16 mouse cellular contexts compared by ENCODE assay signal in genomic region chr14:105512914-105513677, GRCm38 (mm10).
A peak's percentile ranks its signal among the peaks of the same experiment; 100 is the strongest.
DNase-seq lines count a peak whose midpoint lies in the region; ATAC-seq and TF ChIP-seq lines count a peak whose summit lies in the region.
"Had no signal": no experiment of that assay in that cellular context is flagged by ENCODE, and none has a peak within 500 bp of the region (broad histone marks: within the 10 kb centered on the region; RNA-seq: fewer than 3 reads in every experiment).

No protein-coding gene starts in this region.

- no peak for TF ChIP-seq CTCF in intestine, postnatal 0 days (IDR thresholded peaks at IDR 0.05; ENCODE audit: low read depth)

- H3K36me3 ChIP-seq in forebrain, embryonic 14.5 days (ENCODE audit: control insufficient read depth, insufficient read depth, low read length) = no peaks in the 10 kb centered on the region
- no peaks in the 10 kb centered on the region for H3K36me3 ChIP-seq in forebrain, embryonic 12.5 days (replicated peaks)
- no peaks in the 10 kb centered on the region for H3K36me3 ChIP-seq in midbrain, embryonic 13.5 days
- no peaks in the 10 kb centered on the region for H3K36me3 ChIP-seq in midbrain, embryonic 10.5 days
- no peaks in the 10 kb centered on the region for H3K36me3 ChIP-seq in forebrain, embryonic 16.5 days (ENCODE audit: control insufficient read depth, insufficient read depth)
- H3K36me3 ChIP-seq in midbrain, embryonic 16.5 days (ENCODE audit: control insufficient read depth, insufficient read depth, low read length) = no peaks in the 10 kb centered on the region
- H3K36me3 ChIP-seq in intestine, postnatal 0 days (ENCODE audit: control insufficient read depth, insufficient read depth) = no peaks in the 10 kb centered on the region
- H3K36me3 ChIP-seq: embryonic facial prominence, embryonic 15.5 days had no signal

- H3K9ac ChIP-seq in forebrain, embryonic 14.5 days (ENCODE audit: low read length) = no peak overlapping the region
- H3K9ac ChIP-seq in forebrain, embryonic 12.5 days = no peak overlapping the region
- H3K9ac ChIP-seq in midbrain, embryonic 13.5 days (replicated peaks) = no peak overlapping the region
- no peak overlapping the region for H3K9ac ChIP-seq in forebrain, embryonic 16.5 days (replicated peaks; ENCODE audit: low read depth, low read length)
- no peak overlapping the region for H3K9ac ChIP-seq in midbrain, embryonic 16.5 days (ENCODE audit: low read depth, low read length)
- H3K9ac ChIP-seq in intestine, postnatal 0 days (ENCODE audit: low read depth, low read length) = no peak overlapping the region
- H3K9ac ChIP-seq: embryonic facial prominence, embryonic 15.5 days; lung, embryonic 14.5 days had no signal

- no peaks in the 10 kb centered on the region for H3K27me3 ChIP-seq in forebrain, embryonic 14.5 days (replicated peaks; ENCODE audit: control insufficient read depth, insufficient read depth, low read length)
- H3K27me3 ChIP-seq in forebrain, embryonic 12.5 days = no peaks in the 10 kb centered on the region
- H3K27me3 ChIP-seq in midbrain, embryonic 13.5 days = no peaks in the 10 kb centered on the region
- H3K27me3 ChIP-seq in midbrain, embryonic 10.5 days (ENCODE audit: low read depth, poor library complexity, severe bottlenecking) = 0 out of 2 replicates have a peak, but pooled peaks cover 5% of the 10 kb centered on the region
- no peaks in the 10 kb centered on the region for H3K27me3 ChIP-seq in forebrain, embryonic 16.5 days (replicated peaks; ENCODE audit: control insufficient read depth, insufficient read depth, low read length)
- no peaks in the 10 kb centered on the region for H3K27me3 ChIP-seq in midbrain, embryonic 16.5 days (ENCODE audit: control insufficient read depth, insufficient read depth, low read depth, low read length)
- H3K27me3 ChIP-seq in intestine, postnatal 0 days (replicated peaks; ENCODE audit: control insufficient read depth, insufficient read depth, low read length) = no peaks in the 10 kb centered on the region
- H3K27me3 ChIP-seq: embryonic facial prominence, embryonic 15.5 days; megakaryocyte, embryonic 14.5 days had no signal

- ATAC-seq in forebrain, embryonic 14.5 days = no peak
- no peak for ATAC-seq in forebrain, embryonic 12.5 days (ENCODE audit: low FRiP score)
- ATAC-seq in midbrain, embryonic 13.5 days = peak; percentile 70; the same call in 1 of the 2 replicates
- ATAC-seq in forebrain, embryonic 16.5 days = peak; percentile 88
- ATAC-seq in midbrain, embryonic 16.5 days = peak; percentile 91
- no peak for ATAC-seq in intestine, postnatal 0 days
- no peak for ATAC-seq in activated CD4-positive, CD25-positive, alpha-beta regulatory T cell, adult 4 months

- 79% methylated on average over 12 of the region's 12 CpGs for WGBS in forebrain, embryonic 14.5 days
- WGBS in forebrain, embryonic 12.5 days = 89% methylated on average over 12 of the region's 12 CpGs
- 75% methylated on average over 12 of the region's 12 CpGs for WGBS in midbrain, embryonic 13.5 days
- whole genome bisulfite sequencing in midbrain, embryonic 10.5 days = 89% methylated on average over 12 of the region's 12 CpGs
- 68% methylated on average over 12 of the region's 12 CpGs for WGBS in forebrain, embryonic 16.5 days
- WGBS in midbrain, embryonic 16.5 days = 73% methylated on average over 12 of the region's 12 CpGs
- WGBS in intestine, postnatal 0 days = 91% methylated on average over 12 of the region's 12 CpGs

- no peak overlapping the region for H3K27ac ChIP-seq in forebrain, embryonic 14.5 days (ENCODE audit: low read depth, low read length)
- H3K27ac ChIP-seq in forebrain, embryonic 12.5 days = no peak overlapping the region
- no peak overlapping the region for H3K27ac ChIP-seq in midbrain, embryonic 13.5 days
- H3K27ac ChIP-seq in midbrain, embryonic 10.5 days (replicated peaks) = no peak overlapping the region
- H3K27ac ChIP-seq in forebrain, embryonic 16.5 days (ENCODE audit: low read length) = no peak overlapping the region
- H3K27ac ChIP-seq in midbrain, embryonic 16.5 days (ENCODE audit: low read length) = peak overlapping the region; percentile 15; the same call in 1 of the 2 replicates
- no peak overlapping the region for H3K27ac ChIP-seq in intestine, postnatal 0 days (ENCODE audit: low read depth, low read length)
- H3K27ac ChIP-seq: embryonic facial prominence, embryonic 15.5 days; heart, adult 2 months had no signal

- H3K4me3 ChIP-seq in forebrain, embryonic 14.5 days (ENCODE audit: low read depth, low read length) = no peak overlapping the region
- no peak overlapping the region for H3K4me3 ChIP-seq in forebrain, embryonic 12.5 days (replicated peaks)
- no peak overlapping the region for H3K4me3 ChIP-seq in midbrain, embryonic 13.5 days (replicated peaks)
- H3K4me3 ChIP-seq in midbrain, embryonic 10.5 days = no peak overlapping the region
- no peak overlapping the region for H3K4me3 ChIP-seq in forebrain, embryonic 16.5 days (replicated peaks; ENCODE audit: low read length)
- H3K4me3 ChIP-seq in midbrain, embryonic 16.5 days (ENCODE audit: low read depth, low read length) = no peak overlapping the region
- H3K4me3 ChIP-seq in intestine, postnatal 0 days (ENCODE audit: low read depth, low read length) = no peak overlapping the region
- H3K4me3 ChIP-seq: embryonic facial prominence, embryonic 15.5 days; heart, adult 2 months; megakaryocyte, embryonic 14.5 days had no signal

- peak; percentile 42 for DNase-seq in forebrain, embryonic 14.5 days (ENCODE audit: low spot score)
- no peak for DNase-seq in midbrain, embryonic 10.5 days (ENCODE audit: low spot score)
- DNase-seq: heart, adult 2 months; heart, postnatal 14 days; kidney, adult 11 months; lung, embryonic 14.5 days; right cerebral cortex, postnatal 14 days; thymus, postnatal 36 days had no signal

- H3K9me3 ChIP-seq in forebrain, embryonic 14.5 days (replicated peaks; ENCODE audit: control insufficient read depth, low read length) = no peaks in the 10 kb centered on the region
- no peaks in the 10 kb centered on the region for H3K9me3 ChIP-seq in forebrain, embryonic 12.5 days
- no peaks in the 10 kb centered on the region for H3K9me3 ChIP-seq in midbrain, embryonic 13.5 days
- H3K9me3 ChIP-seq in midbrain, embryonic 10.5 days (replicated peaks) = 0 out of 2 replicates have a peak, but pooled peaks cover 4% of the 10 kb centered on the region
- no peaks in the 10 kb centered on the region for H3K9me3 ChIP-seq in forebrain, embryonic 16.5 days (ENCODE audit: control insufficient read depth, low read length)
- H3K9me3 ChIP-seq in midbrain, embryonic 16.5 days (replicated peaks; ENCODE audit: control insufficient read depth, low read length, poor library complexity, severe bottlenecking) = no peaks in the 10 kb centered on the region
- no peaks in the 10 kb centered on the region for H3K9me3 ChIP-seq in intestine, postnatal 0 days (ENCODE audit: control insufficient read depth)
- H3K9me3 ChIP-seq: embryonic facial prominence, embryonic 15.5 days had no signal

- 0 out of 2 replicates have a peak, but pooled peaks cover 3% of the 10 kb centered on the region for H3K4me1 ChIP-seq in forebrain, embryonic 14.5 days (ENCODE audit: control insufficient read depth, insufficient read depth, low read length)
- H3K4me1 ChIP-seq in forebrain, embryonic 12.5 days = peaks cover 3% of the 10 kb centered on the region; the same call in 1 of the 2 replicates
- no peaks in the 10 kb centered on the region for H3K4me1 ChIP-seq in midbrain, embryonic 13.5 days (replicated peaks)
- no peaks in the 10 kb centered on the region for H3K4me1 ChIP-seq in midbrain, embryonic 10.5 days
- H3K4me1 ChIP-seq in forebrain, embryonic 16.5 days (replicated peaks; ENCODE audit: control insufficient read depth, insufficient read depth, low read length) = no peaks in the 10 kb centered on the region
- 0 out of 2 replicates have a peak, but pooled peaks cover 3% of the 10 kb centered on the region for H3K4me1 ChIP-seq in midbrain, embryonic 16.5 days (ENCODE audit: control insufficient read depth, insufficient read depth, low read length)
- no peaks in the 10 kb centered on the region for H3K4me1 ChIP-seq in intestine, postnatal 0 days (replicated peaks; ENCODE audit: control insufficient read depth, insufficient read depth, low read length)
- H3K4me1 ChIP-seq: embryonic facial prominence, embryonic 15.5 days; megakaryocyte, embryonic 14.5 days had no signal

- no peak overlapping the region for H3K4me2 ChIP-seq in forebrain, embryonic 14.5 days (ENCODE audit: low read length)
- no peak overlapping the region for H3K4me2 ChIP-seq in forebrain, embryonic 12.5 days
- no peak overlapping the region for H3K4me2 ChIP-seq in midbrain, embryonic 13.5 days (replicated peaks)
- H3K4me2 ChIP-seq in forebrain, embryonic 16.5 days (ENCODE audit: low read length) = no peak overlapping the region
- no peak overlapping the region for H3K4me2 ChIP-seq in midbrain, embryonic 16.5 days (ENCODE audit: low read length)
- no peak overlapping the region for H3K4me2 ChIP-seq in intestine, postnatal 0 days (replicated peaks; ENCODE audit: low read depth)
- H3K4me2 ChIP-seq: embryonic facial prominence, embryonic 15.5 days; lung, embryonic 14.5 days had no signal

Comparison
In these comparisons a context has a peak if more than half of its experiments do, and no peak if none do; other contexts are left out.
1. ATAC-seq: peak in midbrain, embryonic 13.5 days (single experiment), forebrain, embryonic 16.5 days (single experiment) and midbrain, embryonic 16.5 days (single experiment); none in forebrain, embryonic 14.5 days (single experiment), forebrain, embryonic 12.5 days (single experiment), intestine, postnatal 0 days (single experiment) and activated CD4-positive, CD25-positive, alpha-beta regulatory T cell, adult 4 months (single experiment).